Mouse (Mus musculus): ENCODE data around the gene Faim2.

The Faim2 gene

GRCm38 (mm10) chr15:99527629-99528353 is at the start of gene Faim2:
Gene Faim2 (minus strand): TSS chr15:99528165.
- no peak for DNase-seq (ENCODE audit: low read depth, low spot score)

- DNase-seq (ENCODE audit: low read depth, low spot score), result no peak
Measured at GRCm38 (mm10) chr15:99569123-99569522, 41.2 kb upstream of the Faim2 start.

- no peak for DNase-seq (ENCODE audit: low read depth, low spot score)
Measured at GRCm38 (mm10) chr15:99568682-99569081, 40.7 kb upstream of the Faim2 start.

- DNase-seq (ENCODE audit: low read depth, low spot score), result no peak
Measured at GRCm38 (mm10) chr15:99567371-99567770, 39.4 kb upstream of the Faim2 start.

- no peak for DNase-seq (ENCODE audit: low read depth, low spot score)
Measured at GRCm38 (mm10) chr15:99560246-99560645, 32.3 kb upstream of the Faim2 start.

- DNase-seq (ENCODE audit: low read depth, low spot score), result no peak
Measured at GRCm38 (mm10) chr15:99558947-99559346, 31.0 kb upstream of the Faim2 start.

- DNase-seq (ENCODE audit: low read depth, low spot score), result no peak
Measured at GRCm38 (mm10) chr15:99553767-99554166, 25.8 kb upstream of the Faim2 start.

GRCm38 (mm10) chr15:99549901-99550300 is 21.9 kb upstream of the Faim2 start:
- DNase-seq (ENCODE audit: low read depth, low spot score), result no peak

- DNase-seq (ENCODE audit: low read depth, low spot score), result no peak
Measured at GRCm38 (mm10) chr15:99547732-99548131, 19.8 kb upstream of the Faim2 start.

GRCm38 (mm10) chr15:99546596-99546995 is 18.6 kb upstream of the Faim2 start:
- no peak for DNase-seq (ENCODE audit: low read depth, low spot score)

GRCm38 (mm10) chr15:99544047-99544446 is 16.1 kb upstream of the Faim2 start:
- no peak for DNase-seq (ENCODE audit: low read depth, low spot score)

- no peak for DNase-seq (ENCODE audit: low read depth, low spot score)
Measured at GRCm38 (mm10) chr15:99539891-99540290, 11.9 kb upstream of the Faim2 start.

- no peak for DNase-seq (ENCODE audit: low read depth, low spot score)
Measured at GRCm38 (mm10) chr15:99536889-99537862, 9.2 kb upstream of the Faim2 start.

- no peak for DNase-seq (ENCODE audit: low read depth, low spot score)
Measured at GRCm38 (mm10) chr15:99532023-99532422, 4.1 kb upstream of the Faim2 start.

GRCm38 (mm10) chr15:99531146-99531545 is 3.2 kb upstream of the Faim2 start:
- DNase-seq (ENCODE audit: low read depth, low spot score), result no peak

GRCm38 (mm10) chr15:99526681-99527080 is 1.3 kb downstream of the Faim2 start:
- DNase-seq (ENCODE audit: low read depth, low spot score), result no peak

GRCm38 (mm10) chr15:99520306-99520705 is 7.7 kb downstream of the Faim2 start:
- no peak for DNase-seq (ENCODE audit: low read depth, low spot score)

GRCm38 (mm10) chr15:99519626-99520025 is 8.3 kb downstream of the Faim2 start:
- no peak for DNase-seq (ENCODE audit: low read depth, low spot score)

- DNase-seq (ENCODE audit: low read depth, low spot score), result no peak
Measured at GRCm38 (mm10) chr15:99517715-99518114, 10.2 kb downstream of the Faim2 start.

- no peak for DNase-seq (ENCODE audit: low read depth, low spot score)
Measured at GRCm38 (mm10) chr15:99516715-99517114, 11.2 kb downstream of the Faim2 start.

GRCm38 (mm10) chr15:99511797-99512525 is 16.0 kb downstream of the Faim2 start:
- no peak for DNase-seq (ENCODE audit: low read depth, low spot score)

GRCm38 (mm10) chr15:99510621-99511020 is 17.3 kb downstream of the Faim2 start:
- no peak for DNase-seq (ENCODE audit: low read depth, low spot score)
